Mouse (Mus musculus): Measurements from ENCODE around the gene Etv5.

DNA sequence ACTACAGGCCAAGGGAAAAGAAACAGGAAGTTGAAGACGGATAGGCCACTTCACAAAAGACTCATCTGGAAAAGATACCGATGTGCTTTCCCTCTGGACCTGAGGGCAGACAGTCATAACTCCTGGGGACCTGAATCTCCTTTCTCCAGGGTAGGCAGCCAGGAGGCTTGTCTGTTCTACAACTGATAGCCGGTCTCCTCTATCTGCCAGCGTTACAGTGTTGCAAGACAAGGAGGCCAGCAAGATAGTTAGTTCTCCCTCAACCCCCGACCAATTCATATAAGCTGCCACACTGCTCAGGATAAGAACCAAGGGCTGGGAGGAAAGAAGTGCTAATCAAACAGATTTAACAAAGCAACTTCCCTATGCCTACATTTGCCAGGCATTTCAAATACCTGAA, 29.5 kb downstream of the Etv5 start:
- TF ChIP-seq MAFK (IDR thresholded peaks at IDR 0.05; ENCODE audit: insufficient replicate concordance, low read length): no peak
- no peak for TF ChIP-seq POLR2A (IDR thresholded peaks at IDR 0.05; ENCODE audit: low read depth, low read length)
- no peak for TF ChIP-seq ELF1 (IDR thresholded peaks at IDR 0.05; ENCODE audit: low read depth, low read length)
- no peak for TF ChIP-seq EP300 (IDR thresholded peaks at IDR 0.05; ENCODE audit: low read length)
- no peak for TF ChIP-seq MAZ (IDR thresholded peaks at IDR 0.05; ENCODE audit: low read depth, low read length)
- TF ChIP-seq ZKSCAN1 (IDR thresholded peaks at IDR 0.05; ENCODE audit: borderline replicate concordance, low read depth, low read length): no peak
- no peak for TF ChIP-seq RAD21 (IDR thresholded peaks at IDR 0.05; ENCODE audit: low read depth, low read length)
- TF ChIP-seq KAT2A (IDR thresholded peaks at IDR 0.05; ENCODE audit: insufficient replicate concordance, low read length): no peak
- TF ChIP-seq USF1 (IDR thresholded peaks at IDR 0.05; ENCODE audit: low read depth, low read length): no peak
- TF ChIP-seq MAX (IDR thresholded peaks at IDR 0.05; ENCODE audit: low read length): no peak
- no peak for TF ChIP-seq GABPA (IDR thresholded peaks at IDR 0.05; ENCODE audit: insufficient replicate concordance, low read depth, low read length)
- no peak for TF ChIP-seq ZNF384 (IDR thresholded peaks at IDR 0.05; ENCODE audit: low read depth, low read length)

Measured in CH12.LX (cell line).